8 mouse cellular contexts compared by ENCODE assay signal in genomic region chr8:120308553-120308952, GRCm38 (mm10).
DNase-seq lines count a peak whose midpoint lies in the region; ATAC-seq lines count a peak whose summit lies in the region.

No protein-coding gene starts in this region.

- DNase-seq in left cerebral cortex, postnatal 4 days: peak; percentile 76
- no peak for DNase-seq in left cerebral cortex, adult 11 months (ENCODE audit: low spot score)
- DNase-seq in embryonic facial prominence, embryonic 10.5 days (ENCODE audit: low spot score): no peak
- DNase-seq in hindbrain, embryonic 11.5 days (ENCODE audit: low spot score): no peak
- no peak for DNase-seq in thymus, postnatal 36 days
- no peak for DNase-seq in left cerebral cortex, postnatal 25 days (ENCODE audit: low spot score in 2 of 2)

- H3K4me1 ChIP-seq in embryonic facial prominence, embryonic 10.5 days: peaks cover 77% of the 10 kb centered on the region
- H3K4me1 ChIP-seq in hindbrain, embryonic 11.5 days (replicated peaks; ENCODE audit: control insufficient read depth, insufficient read depth, low read length): peaks cover 37% of the 10 kb centered on the region
- H3K4me1 ChIP-seq in neural tube, embryonic 15.5 days: peaks cover 59% of the 10 kb centered on the region
- peaks cover 44% of the 10 kb centered on the region for H3K4me1 ChIP-seq in kidney, embryonic 15.5 days

- peak overlapping the region; percentile 31 for H3K27ac ChIP-seq in embryonic facial prominence, embryonic 10.5 days (replicated peaks)
- H3K27ac ChIP-seq in hindbrain, embryonic 11.5 days (ENCODE audit: low read depth, low read length): peak overlapping the region; percentile 67
- peak overlapping the region; percentile 58 for H3K27ac ChIP-seq in neural tube, embryonic 15.5 days (replicated peaks)
- H3K27ac ChIP-seq in kidney, embryonic 15.5 days: no peak overlapping the region

- intact Hi-C loops in left cerebral cortex, postnatal 4 days (cut with DNase I): no loop called here
- intact Hi-C loops in left cerebral cortex, postnatal 25 days (cut with DNase I): no loop called here

- no peak overlapping the region for H3K4me3 ChIP-seq in embryonic facial prominence, embryonic 10.5 days
- no peak overlapping the region for H3K4me3 ChIP-seq in hindbrain, embryonic 11.5 days (ENCODE audit: low read depth, low read length)
- no peak overlapping the region for H3K4me3 ChIP-seq in neural tube, embryonic 15.5 days (replicated peaks)
- H3K4me3 ChIP-seq in kidney, embryonic 15.5 days (replicated peaks): no peak overlapping the region

- H3K27me3 ChIP-seq in embryonic facial prominence, embryonic 10.5 days (replicated peaks; ENCODE audit: low read depth, poor library complexity, severe bottlenecking): peaks cover 83% of the 10 kb centered on the region
- H3K27me3 ChIP-seq in hindbrain, embryonic 11.5 days (ENCODE audit: control insufficient read depth, insufficient read depth, low read length): 0 out of 2 replicates have a peak, but pooled peaks cover 4% of the 10 kb centered on the region
- peaks cover 8% of the 10 kb centered on the region; the same call in 1 of the 2 replicates for H3K27me3 ChIP-seq in neural tube, embryonic 15.5 days (replicated peaks)
- 0 out of 2 replicates have a peak, but pooled peaks cover 2% of the 10 kb centered on the region for H3K27me3 ChIP-seq in kidney, embryonic 15.5 days

- no peak for ATAC-seq in hindbrain, embryonic 11.5 days (ENCODE audit: low FRiP score)
- ATAC-seq in neural tube, embryonic 15.5 days (ENCODE audit: low FRiP score): no peak
- no peak for ATAC-seq in kidney, embryonic 15.5 days (replicated peaks; ENCODE audit: low FRiP score)

- no peak overlapping the region for H3K4me2 ChIP-seq in hindbrain, embryonic 11.5 days (replicated peaks; ENCODE audit: low read depth, low read length)
- H3K4me2 ChIP-seq in neural tube, embryonic 15.5 days: no peak overlapping the region
- H3K4me2 ChIP-seq in kidney, embryonic 15.5 days: no peak overlapping the region

- H3K9me3 ChIP-seq in embryonic facial prominence, embryonic 10.5 days: no peaks in the 10 kb centered on the region
- no peaks in the 10 kb centered on the region for H3K9me3 ChIP-seq in hindbrain, embryonic 11.5 days (ENCODE audit: control insufficient read depth, low read length)
- no peaks in the 10 kb centered on the region for H3K9me3 ChIP-seq in neural tube, embryonic 15.5 days (replicated peaks)
- H3K9me3 ChIP-seq in kidney, embryonic 15.5 days (replicated peaks): no peaks in the 10 kb centered on the region

- no peak overlapping the region for H3K9ac ChIP-seq in hindbrain, embryonic 11.5 days (ENCODE audit: low read depth, low read length)
- no peak overlapping the region for H3K9ac ChIP-seq in neural tube, embryonic 15.5 days (replicated peaks)
- H3K9ac ChIP-seq in kidney, embryonic 15.5 days: no peak overlapping the region

- WGBS in embryonic facial prominence, embryonic 10.5 days: 47% methylated on average over 9 of the region's 9 CpGs
- 55% methylated on average over 9 of the region's 9 CpGs for WGBS in hindbrain, embryonic 11.5 days
- WGBS in neural tube, embryonic 15.5 days: 38% methylated on average over 9 of the region's 9 CpGs
- WGBS in kidney, embryonic 15.5 days: 56% methylated on average over 9 of the region's 9 CpGs

- no peaks in the 10 kb centered on the region for H3K36me3 ChIP-seq in embryonic facial prominence, embryonic 10.5 days (replicated peaks)
- no peaks in the 10 kb centered on the region for H3K36me3 ChIP-seq in hindbrain, embryonic 11.5 days (ENCODE audit: control insufficient read depth, insufficient read depth, low read length)
- no peaks in the 10 kb centered on the region for H3K36me3 ChIP-seq in neural tube, embryonic 15.5 days
- no peaks in the 10 kb centered on the region for H3K36me3 ChIP-seq in kidney, embryonic 15.5 days
